Mouse (Mus musculus) liver, embryonic 14.5 days (tissue): Measurements from ENCODE around the gene Olfr23.

ENCODE experiments used
- CTCF ChIP-seq: IDR thresholded peaks from 2 replicates; pipeline ENCODE4 v1.5.1; 2016; ENCODE audit warnings: antibody characterized with exemption, low read depth, control low read depth
- EP300 ChIP-seq: IDR thresholded peaks from 2 replicates; pipeline ENCODE4 v1.6.1; 2016; ENCODE audit warnings: antibody characterized with exemption, low read depth

- TF ChIP-seq EP300 (no peak), CTCF (no peak)
Observed at GRCm38 (mm10) chr11:73890671-73891070, 45.8 kb upstream of the Olfr23 start, which contains the start of gene Olfr394.
